Mouse (Mus musculus) urinary bladder, adult 2 months (tissue): ENCODE measurements around the gene Gm26602. TPM values are rescaled to one million over a fixed set of nuclear protein-coding genes. Genes with fewer than 3 reads are reported as not detected.
A peak's percentile ranks its signal among the peaks of the same experiment; 100 is the strongest.

Experiments used
- DNase-seq: peaks from one replicate; pipeline ENCODE4 v3.0.0; 2022; ENCODE audit warnings: low spot score
- polyA plus RNA-seq: library from polyadenylated mRNA; depleted of rRNA; stranded (reverse); fragments of >200 nt; gene quantifications from 2 replicates; pipeline ENCODE4 v1.2.3, GENCODE M21; 2012

Gm26602 gene
- polyA plus RNA-seq, 1 experiment, result not detected

DNA sequence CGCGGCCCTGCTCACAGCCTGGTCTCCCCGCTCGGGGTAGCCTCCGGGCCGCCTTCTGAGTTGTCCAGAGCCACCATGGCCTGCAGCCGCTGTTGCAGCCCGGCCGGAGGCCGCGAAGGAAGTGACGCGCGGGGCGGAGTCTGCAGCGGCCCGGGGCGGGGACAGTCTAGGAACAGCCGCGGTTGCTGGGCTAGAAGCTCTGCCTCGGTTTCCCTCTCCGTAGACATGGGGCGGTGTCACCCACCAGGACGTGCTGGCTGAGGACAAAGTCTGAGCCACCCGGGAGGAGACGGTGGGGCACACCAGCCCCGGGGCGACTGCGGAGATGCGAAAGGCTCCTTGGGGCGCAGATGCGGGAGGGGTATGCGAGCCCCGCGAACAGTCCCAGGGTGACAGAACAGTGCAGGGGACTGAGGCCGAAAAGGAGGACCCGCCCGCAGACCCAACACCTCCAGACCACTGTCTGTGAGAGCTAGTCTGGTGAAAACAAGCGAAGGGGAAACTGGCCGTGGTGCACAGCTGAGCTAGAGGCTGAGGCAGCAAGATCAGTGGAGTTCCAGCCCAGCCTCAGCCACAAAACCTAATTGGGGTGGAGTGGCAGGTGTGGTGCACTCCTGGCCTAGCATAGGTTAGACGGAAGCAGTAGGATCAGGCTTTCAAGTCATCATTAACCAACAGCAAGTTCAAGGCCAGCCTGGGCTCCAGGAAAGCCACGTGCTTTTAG lies 6.3 kb downstream of the Gm26602 start, which contains the start of gene Kiss1r:
Kiss1r (plus strand) TSS at position 164 of the 724 bp plus-strand sequence.
- peak; percentile 85 for DNase-seq

GRCm38 (mm10) chr10:79917532-79918100 lies 7.0 kb downstream of the Gm26602 start:
- DNase-seq, result no peak

DNA sequence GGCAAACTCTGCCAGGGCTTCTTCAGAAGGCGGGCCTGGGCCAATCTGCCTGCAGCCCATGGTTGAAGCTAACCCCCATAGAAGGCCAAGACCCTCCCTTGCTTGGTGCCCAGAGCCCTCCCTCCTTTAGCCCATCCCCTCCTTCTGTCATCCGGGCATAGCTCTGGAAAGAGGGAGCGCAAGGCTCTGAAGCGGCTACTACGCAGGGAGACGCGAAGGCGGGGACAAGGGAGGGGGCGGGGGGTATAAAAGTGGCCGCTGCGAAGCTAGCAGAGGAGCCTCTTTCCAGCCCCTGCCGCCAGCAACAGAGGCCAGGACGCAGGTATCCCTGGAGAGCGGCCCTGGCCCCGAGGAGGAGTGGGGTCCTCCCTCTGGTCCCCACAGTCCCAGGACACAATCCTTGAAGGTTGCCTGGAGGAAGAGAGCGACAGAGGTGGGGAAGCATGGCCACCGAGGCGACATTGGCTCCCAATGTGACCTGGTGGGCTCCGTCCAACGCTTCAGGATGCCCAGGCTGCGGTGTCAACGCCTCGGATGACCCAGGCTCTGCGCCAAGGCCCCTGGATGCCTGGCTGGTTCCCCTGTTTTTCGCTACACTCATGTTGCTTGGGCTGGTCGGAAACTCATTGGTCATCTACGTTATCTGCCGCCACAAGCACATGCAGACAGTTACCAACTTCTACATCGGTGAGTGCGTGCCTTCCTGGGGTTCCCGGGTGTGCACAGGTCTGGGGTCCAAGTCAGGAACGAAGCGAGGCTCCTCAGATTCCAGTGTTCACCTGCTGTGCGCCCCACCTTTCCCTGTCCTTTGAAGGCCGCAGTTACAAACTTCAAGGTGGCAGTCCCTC lies 7.8 kb downstream of the Gm26602 start:
- no peak for DNase-seq

- no peak for DNase-seq
These were observed 8.7 kb downstream of the Gm26602 start for GRCm38 (mm10) chr10:79919251-79919849.

DNA sequence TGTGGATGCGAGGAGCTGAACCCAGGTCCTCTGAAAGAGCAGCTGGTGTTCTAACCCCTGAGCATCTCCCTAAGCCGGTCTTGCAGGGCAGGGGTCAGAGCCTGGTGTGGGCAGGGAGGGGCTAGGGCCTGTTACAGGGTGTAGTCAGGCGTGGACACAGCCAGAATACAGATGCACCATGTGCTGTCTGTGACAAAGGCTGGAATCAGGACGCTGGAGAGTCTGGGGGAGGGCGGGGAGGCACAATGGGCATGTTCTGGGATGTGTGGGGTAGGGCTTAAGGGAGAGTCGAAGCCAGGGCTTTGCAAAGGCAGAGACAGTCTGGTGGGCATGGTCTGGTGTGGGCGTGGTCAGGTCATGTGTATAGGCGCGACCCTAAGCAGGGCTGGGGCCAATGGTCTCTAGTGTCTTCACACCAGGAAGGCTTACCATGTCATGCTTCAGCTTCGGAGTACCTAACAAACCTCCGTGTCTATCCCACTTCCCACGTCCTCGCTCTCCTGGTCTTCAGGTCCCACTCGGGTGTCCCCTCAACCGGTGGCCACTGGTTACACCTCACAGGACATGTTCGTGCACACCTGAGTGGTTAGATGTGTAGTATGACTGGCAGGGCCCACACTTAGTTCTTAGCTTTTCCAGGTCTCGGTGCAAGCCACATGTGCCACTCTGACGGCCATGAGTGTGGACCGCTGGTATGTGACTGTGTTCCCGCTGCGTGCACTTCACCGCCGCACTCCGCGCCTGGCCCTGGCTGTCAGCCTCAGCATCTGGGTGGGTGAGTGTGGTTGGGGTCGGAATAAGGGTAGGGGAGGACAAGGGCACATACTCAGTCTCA lies 9.6 kb downstream of the Gm26602 start:
- DNase-seq, result no peak

DNA sequence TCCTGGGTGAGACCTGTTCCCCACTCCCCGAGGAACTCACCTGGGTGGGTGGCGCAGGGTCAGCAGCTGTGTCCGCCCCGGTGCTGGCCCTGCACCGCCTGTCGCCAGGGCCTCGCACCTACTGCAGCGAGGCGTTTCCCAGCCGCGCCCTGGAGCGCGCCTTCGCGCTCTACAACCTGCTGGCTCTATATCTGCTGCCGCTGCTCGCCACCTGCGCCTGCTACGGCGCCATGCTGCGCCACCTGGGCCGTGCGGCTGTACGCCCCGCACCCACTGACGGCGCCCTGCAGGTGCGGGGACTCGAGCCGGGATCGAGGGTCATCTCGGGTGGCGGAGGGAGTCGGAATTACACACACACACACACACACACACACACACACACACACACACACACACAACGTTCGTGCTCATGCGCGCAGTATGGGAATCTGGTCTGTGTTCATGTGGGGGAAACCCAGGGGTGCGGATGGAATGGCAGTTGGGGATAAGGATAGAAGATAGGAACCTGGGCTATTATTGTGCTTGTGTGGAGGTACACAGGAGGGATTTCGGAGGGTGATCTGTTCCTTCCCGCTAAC lies 10.4 kb downstream of the Gm26602 start, which contains the start of gene R3hdm4:
R3hdm4 (minus strand) TSS at position 251 of the 578 bp plus-strand sequence.
- no peak for DNase-seq

DNA sequence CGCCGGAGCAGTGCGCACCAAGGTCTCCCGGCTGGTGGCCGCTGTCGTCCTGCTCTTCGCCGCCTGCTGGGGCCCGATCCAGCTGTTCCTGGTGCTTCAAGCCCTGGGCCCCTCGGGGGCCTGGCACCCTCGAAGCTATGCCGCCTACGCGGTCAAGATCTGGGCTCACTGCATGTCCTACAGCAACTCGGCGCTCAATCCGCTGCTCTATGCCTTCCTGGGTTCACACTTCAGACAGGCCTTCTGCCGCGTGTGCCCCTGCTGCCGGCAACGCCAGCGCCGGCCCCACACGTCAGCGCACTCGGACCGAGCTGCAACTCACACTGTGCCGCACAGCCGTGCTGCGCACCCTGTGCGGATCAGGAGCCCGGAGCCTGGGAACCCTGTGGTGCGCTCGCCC lies 10.9 kb downstream of the Gm26602 start:
- no peak for DNase-seq

DNA sequence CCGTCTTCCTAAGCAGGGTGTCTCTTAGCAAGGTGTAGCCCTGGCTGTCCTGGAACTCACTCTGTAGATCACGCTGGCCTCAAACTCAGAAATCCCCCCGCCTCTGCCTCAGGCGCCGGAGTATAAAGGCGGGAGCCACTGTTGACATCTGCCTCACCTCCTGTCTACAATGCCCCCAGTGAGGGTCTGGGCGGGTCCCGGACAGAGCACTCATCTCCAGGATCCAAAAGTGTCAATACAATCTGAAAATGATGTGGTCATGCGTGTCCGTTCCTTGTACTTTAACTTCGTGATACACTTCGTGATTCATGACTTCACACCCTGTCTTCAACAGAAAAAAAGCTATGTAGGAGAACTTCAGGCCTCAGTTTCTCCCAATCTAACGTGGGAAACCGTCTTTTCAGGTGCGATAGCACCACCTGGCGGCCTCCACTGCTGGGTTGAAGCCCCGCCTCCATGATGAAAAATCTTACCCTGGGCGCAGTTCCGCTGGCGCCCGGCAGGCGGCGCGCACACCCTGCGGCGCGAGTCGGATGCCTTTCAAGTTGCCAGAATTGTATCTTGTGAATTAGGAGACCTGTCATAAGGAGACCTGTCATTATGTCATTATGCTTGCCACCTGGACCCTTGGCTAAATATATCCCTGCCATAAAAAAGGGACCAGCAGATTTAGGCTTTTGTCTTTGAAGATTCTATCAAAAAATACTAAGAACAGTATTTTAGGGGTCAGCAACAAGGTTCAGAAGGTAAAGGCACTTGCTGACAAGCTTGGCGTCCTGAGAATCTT lies 14.5 kb downstream of the Gm26602 start:
- peak; percentile 93 for DNase-seq

- no peak for DNase-seq
These were observed 15.3 kb downstream of the Gm26602 start for GRCm38 (mm10) chr10:79925785-79926490.

DNA sequence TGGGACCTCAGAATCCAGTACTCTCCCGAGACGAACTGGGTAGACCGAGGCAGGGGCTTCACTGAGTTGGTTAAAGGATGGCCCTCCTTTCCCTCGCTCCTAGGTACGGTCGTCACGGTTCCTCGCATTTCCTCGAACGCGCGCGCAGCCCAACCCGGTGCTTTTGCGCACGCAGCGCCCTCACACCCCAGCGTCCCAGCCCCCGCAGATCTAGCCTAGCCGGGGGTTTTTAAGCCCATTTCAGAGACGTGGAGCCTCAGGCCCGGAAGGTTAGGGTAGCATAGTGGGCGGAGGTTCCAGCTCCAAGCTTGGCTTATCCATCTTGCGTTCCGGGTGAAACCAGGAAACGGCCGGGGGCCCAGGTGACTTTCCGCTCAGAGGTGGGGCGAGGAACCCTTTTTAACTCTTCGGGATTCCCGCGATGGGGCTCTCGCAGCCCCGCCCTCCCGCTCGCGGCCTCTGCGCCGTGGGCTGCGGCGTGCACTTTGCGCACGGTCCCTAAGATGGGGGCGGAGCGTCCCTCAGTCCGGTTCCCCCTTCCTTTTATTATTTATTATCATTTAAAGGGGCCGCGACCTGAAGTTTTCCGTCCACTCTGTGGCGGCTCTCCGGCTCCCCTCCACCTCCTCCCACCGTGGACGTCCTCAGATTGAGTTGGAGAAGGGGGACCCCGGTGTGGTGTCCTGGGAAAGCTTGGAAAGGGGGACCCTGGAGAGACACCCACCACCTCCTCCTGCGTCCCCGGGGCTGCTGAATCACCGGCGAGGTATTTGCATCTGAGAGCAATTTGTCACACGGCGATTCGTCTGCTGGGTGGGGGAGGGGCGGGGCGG lies 16.1 kb downstream of the Gm26602 start, which contains the start of gene Arid3a:
Arid3a (plus strand) TSS at position 553 of the 833 bp plus-strand sequence.
- DNase-seq, result peak; percentile 74

DNA sequence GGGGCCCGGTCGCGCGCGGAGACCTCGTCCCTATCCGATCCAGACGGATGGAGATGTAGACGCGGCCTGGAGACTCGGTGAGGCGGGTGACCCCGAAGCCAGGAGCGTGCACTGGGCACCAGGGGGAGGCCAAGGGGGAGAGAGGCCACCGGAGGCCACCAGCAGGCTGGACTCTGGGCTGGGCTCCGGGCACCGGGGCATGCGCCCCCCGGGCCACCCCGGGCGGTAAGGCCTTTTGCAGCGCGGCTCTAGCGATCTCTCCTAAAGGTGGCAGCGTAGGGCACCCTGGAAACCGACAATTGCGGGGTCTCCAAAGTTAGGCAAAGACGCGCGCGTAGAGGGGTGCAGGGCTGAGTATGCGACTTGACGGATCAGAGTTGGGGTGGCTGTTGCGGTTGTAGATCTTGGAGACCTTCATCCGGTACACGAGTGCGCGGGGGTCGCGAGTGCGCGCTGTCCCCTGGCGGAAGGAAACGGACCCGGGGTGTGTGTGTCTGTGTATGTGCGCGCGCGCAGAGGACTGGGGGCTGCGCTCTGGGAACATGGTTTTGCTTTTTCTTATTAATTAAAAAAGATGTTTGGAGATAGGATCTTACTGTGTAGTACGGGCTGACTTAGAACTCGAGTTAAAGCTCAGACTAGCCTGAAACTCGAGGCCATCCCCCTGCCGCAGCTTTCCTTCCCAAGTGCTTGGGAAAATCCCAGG lies 16.8 kb downstream of the Gm26602 start:
- peak; percentile 59 for DNase-seq

- DNase-seq, result no peak
These were observed 17.5 kb downstream of the Gm26602 start for GRCm38 (mm10) chr10:79928030-79928694.

GRCm38 (mm10) chr10:79928907-79929701 lies 18.4 kb downstream of the Gm26602 start:
- DNase-seq, result no peak

DNA sequence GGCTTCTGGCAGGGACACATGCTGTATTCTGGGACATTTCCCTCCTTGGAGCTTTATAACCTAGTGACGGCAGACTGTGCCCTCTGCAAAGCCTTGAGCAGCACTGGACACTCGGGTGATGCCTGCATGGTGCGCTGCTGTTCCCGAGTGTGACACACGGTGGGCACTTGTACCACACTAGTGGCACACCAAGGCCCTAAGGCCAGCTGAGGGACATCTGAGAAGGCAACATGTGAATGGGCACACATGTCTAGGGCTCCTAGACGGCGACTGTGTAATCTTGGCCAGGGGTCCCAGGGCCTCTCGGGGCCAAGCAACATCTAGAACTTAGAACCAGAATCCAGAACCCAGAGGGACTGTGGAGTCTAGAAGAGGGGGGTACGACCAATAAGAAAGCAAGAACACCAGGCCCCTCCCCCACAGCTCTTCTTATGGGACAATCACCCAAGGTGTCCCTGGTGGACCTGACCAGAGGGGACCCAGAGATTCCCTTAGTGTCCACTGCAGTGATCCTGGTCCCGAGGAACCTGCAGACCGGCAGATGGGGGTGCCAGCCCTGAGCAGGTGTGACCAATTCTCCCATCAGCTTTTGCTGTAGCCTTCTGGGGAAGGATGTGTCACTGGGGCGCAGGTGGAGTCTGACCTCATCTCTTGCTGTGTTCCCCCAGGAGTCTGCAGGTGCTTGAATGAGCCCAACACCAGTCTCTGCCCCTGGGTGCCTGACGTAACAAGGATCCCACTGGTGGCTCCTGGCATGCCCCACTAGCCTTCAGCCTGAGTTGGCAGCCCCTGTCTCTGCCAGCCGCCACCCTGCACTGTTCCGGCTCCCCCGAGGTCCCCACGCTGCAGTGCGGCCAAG lies 19.5 kb downstream of the Gm26602 start:
- no peak for DNase-seq

GRCm38 (mm10) chr10:79930826-79931186 lies 20.1 kb downstream of the Gm26602 start:
- no peak for DNase-seq
